Mouse (Mus musculus): ENCODE measurements at regions not wholly inside any gene's neighbourhood (a gene's known extent, or its start where the extent isn't known, plus 50 kb on each side); places are given as distances from the start of the nearest gene placed in this dataset.

DNA sequence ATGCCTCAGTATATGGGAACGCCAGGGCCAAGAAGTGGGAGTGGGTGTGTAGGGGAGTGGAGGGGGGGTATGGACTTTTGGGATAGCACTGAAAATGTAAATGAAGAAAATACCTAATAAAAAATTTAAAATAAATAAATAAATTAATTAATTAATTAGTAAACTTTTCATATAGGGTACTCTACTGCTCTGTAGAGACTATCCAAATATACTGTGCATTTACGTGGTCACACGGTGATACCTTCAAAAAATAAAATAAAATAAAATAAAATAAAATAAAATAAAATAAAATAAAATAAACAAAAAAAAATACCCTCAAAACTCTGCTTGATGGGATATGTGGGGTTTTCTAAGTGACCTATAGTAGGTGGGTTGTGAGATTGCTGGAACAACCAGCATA is 479.2 kb upstream of the Atp2b1 start:
- no peak for DNase-seq (ENCODE audit: low read depth, low spot score)

DNA sequence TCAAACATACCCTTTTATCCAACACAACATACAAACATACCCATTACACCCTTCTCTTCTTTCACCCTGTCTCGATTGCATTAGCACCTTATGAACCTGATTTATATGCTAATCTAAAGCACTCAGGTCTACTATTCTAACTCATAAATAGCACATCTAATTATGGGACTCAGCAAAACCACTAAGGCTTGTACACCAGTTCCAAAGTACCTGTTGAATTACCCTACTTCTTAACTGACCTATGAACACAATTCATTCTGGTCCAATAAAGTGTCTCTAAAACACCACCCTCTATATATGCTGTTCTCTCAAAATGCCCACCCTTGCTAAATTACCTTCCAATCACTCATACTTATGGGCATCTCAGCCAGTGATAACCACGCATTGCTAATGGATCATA is 452.7 kb upstream of the Atp2b1 start:
- no peak for DNase-seq (ENCODE audit: low read depth, low spot score)

DNA sequence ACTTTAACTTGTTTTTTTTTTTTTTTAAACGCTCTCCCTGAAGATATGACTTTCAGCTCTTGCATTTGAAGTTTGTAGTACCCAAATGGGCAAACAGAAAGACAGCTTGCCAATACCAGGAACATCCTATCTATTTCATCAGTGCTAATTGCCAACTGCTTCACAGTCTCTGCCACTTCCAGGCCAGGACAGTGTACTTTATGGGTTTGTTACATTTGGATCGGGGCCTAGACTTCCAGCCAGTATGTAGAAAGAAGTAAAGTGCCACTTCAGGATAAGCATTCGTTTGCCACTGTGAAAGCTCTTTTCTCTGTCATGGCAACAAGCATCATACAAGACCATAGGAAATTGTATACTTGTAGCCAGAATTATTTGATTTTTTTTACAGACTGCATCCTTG is 439.6 kb upstream of the Atp2b1 start:
- no peak for DNase-seq (ENCODE audit: low read depth, low spot score)

DNA sequence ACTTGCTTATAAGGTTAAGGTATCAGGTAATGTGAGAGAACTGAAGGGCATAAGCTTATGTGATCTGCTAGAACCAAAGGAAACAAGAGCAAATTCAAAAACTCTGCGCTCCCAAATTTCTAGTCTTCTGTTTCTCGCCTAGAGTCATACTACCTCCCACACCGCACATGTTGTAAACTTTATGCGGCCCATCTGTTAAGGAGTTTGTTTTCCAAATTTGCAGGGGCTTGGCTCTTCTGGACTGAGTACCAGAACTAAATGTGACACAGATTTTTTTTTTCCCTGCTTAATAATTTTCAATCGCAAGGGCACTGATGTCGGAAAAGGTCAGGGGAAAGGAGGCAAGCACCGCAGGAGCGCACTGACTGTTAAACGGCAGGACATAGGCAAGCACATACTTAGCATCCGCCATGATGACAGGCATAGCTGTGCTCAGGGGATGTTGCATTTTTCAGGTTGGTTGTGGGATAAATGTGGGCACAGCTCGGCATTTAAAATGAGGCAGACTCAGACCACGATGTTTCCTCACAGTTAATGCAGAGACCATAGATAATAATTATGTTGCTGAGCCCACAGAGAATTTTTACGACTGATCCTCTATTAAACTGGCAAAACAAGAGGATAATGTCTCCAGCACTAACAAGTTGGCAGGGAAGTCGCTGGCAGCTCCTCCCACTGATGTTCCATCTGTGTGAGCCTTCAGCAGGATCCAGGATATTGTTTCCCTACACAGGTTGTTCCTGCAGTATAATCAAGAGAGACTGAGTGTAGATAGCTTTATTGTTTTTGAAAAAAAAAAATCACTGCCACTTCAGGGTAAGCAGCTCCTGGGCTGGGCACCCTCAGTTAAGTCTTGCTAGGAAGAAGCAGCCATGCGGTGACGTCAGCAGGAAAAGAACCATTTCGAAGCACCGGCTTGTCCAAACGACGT is 428.2 kb upstream of the Atp2b1 start:
- DNase-seq (ENCODE audit: low read depth, low spot score) = no peak

DNA sequence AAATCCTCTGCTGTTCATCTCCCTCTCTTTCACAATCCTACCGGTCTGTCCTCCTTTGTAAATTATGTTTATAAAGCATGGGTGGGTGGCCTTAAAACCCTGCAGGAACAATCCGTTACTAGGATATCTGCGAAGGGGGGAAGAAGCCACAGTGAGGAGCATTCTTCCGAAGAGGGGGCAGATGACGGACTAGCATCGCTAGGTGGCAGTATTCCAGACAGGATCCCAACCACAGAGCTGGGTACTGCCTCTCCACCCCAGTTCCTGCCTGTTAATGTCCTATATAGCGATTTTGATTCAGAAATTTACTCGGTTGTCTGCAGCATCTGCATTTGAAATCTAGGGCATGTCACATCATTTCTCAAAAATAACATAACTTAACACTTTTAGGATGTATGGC is 419.9 kb upstream of the Atp2b1 start:
- peak; percentile 36 for DNase-seq (ENCODE audit: low read depth, low spot score)

DNA sequence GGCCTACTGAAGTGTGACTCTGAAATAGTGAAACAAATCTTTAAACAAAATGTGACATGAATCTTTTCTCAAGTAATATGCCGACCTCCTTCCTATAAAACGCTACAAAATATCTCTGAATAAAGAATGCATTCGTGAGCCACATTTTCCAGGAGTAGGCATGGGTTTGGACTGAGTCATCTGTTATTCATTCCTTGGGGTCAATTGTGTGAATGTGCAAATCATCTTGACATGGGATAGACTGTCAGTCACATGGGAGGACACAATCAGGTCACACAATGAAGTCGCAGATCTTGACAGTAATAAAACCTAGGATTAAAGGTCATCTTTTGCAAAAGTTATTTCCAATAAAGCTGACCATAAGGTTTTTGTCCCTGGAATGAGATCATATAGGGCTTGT is 418.0 kb upstream of the Atp2b1 start:
- no peak for DNase-seq (ENCODE audit: low read depth, low spot score)

DNA sequence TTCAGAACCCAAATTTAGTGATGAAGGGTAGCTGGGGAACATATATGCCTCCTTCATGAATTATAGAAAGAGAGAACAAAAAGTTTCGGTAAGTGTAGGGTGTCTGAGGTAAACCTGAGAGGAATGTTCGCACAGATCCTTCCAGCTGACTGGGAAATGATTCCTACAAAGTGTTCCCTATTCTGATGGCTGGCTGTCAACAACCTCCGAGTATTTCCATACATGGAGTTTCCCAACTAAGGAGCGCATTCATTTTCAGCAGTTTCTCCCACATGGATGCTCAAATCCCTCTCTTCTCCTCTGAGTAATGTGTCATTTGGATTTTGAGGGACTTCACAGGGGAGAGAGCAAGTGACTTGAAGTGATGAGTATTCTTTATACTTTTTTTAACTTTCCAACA is 413.9 kb upstream of the Atp2b1 start:
- no peak for DNase-seq (ENCODE audit: low read depth, low spot score)

DNA sequence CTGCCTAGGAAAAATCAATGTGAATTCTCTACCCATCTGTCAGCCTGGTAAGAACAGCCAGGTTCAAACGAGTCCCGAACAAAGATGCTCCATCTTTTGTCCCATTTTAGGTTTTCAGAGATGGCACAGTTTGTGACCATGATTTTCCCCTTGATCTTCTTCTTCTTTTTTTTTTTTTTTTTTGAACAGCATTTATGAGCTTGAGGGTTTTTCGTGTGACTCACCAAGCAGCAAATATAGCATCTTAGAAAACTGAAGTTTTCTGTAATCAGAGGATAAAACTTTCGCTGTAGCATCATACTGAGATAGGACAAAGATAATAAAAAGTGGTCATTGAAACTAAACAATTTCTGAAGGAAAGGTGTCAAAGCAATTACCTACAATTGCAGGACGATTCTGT is 412.6 kb upstream of the Atp2b1 start:
- no peak for DNase-seq (ENCODE audit: low read depth, low spot score)

DNA sequence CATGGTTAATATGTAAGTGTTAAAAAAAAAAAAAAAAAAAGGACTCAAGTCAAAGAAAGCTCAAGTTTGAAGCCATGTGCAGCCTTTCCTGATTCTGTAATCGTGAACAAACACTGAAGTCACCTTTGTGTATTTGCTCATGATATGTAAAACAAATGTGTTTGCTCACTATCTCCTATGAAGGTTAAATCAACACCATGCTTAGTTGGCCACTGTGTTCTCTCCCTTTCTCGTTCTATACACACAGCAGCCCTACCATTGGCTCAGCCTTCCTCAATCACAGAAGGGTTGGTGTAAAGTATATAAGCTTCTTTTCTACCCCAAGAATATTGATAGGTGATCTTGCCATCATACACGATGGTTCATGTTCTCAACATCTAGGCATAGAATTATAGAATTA is 409.7 kb upstream of the Atp2b1 start:
- DNase-seq (ENCODE audit: low read depth, low spot score) = no peak

DNA sequence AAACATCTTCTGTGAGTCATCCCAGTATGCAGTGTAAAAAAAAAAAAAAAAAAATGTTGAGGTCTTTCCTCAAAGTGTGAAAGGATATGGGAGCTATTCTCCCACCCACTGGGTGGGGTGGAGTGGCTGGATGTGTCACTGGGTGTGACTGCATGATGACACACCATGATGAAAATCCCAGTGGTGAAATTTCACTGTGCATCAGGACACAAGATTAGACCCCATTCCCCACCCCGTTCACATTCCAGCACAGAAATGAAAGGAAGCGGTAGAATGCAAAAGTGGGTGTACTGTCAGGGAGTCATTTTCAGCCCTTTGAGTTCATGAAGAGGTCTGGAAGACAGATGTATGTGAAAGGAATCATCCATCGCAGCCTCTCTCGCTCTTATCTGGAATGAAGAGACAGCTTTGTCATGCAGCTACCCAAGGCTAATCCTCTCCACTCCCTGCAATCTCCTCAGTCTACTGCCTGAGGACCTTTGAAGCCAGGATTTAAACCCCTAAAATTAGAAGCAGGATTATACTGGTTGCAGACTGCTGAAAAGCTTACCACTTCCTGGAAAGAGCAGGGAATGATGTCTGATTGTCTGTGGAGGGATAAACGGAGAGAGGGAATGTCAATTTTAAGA is 405.6 kb upstream of the Atp2b1 start:
- peak; percentile 14 for DNase-seq (ENCODE audit: low read depth, low spot score)

DNA sequence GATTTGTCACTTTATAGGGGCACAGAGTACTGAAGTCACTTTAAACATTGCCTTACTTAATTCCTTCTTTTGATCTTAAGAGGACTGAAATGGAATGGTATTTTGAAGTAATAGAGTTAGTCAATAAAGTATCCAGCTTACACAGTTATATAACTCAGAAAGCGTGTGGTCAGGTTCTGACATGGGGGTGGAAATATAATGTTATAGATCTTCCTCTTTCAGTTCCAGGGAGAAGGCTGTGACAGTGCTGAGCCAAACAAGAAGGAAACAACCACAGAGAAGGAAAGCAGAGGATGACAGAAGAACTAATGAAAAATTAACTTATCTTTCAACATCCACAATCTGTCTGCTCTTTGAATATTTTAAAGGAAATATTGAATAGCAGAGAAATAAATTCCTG is 399.4 kb upstream of the Atp2b1 start:
- no peak for DNase-seq (ENCODE audit: low read depth, low spot score)

DNA sequence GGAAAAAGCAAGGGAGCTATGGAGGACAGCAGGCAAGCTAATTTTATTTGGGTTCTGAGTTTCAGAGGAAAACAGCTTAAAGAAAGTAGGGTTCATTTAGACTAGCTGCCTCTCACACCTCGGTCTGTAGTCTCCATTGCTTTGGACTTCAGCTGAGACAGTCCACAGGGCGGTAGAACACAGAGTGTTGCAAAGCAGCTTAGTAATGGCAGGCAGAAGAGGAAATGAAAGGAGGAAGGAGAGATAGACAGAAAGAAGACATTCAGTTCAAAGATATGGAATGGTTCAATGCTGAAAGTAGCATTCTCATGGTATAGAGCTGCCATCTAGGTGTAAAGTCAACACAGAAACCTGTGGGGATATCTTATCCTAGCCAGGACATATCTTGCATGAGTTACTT is 396.6 kb upstream of the Atp2b1 start:
- no peak for DNase-seq (ENCODE audit: low read depth, low spot score)

DNA sequence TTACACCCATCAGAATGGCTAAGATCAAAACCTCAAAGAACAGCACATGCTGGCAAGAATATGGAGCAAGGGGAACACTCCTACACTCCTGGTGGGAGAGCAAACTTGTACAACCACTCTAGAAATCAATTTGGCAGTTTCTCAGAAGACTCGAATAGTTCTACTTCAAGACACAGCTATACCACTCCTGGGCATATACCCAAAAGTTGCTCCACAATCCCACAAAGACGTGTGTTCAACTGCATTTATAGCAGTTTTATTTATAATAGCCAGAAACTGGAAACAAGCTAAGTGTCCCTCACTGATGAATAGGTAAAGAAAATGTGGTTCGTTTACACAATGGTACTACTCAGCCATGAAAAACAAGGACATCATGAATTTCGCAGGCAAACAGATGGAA is 384.6 kb upstream of the Atp2b1 start:
- no peak for DNase-seq (ENCODE audit: low read depth, low spot score)

DNA sequence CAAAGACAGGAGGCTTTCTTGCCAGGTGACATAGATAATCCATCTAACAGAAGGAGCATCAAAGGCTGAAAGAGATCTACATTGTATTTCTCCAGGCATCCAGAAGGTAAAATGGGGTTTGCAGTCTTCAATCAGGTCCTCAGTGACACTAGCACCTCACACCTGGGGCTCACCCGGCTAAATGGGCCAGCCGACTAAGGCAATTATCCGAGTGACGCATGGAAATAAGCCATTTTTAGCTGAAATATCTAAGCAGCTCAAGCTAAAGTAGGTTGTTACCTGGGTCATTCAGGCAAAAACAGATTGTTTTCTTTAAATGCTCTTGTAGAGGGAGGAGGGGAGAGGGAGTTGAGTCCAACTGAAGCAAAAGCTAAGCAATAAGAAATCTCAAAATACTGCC is 382.8 kb upstream of the Atp2b1 start:
- no peak for DNase-seq (ENCODE audit: low read depth, low spot score)

DNA sequence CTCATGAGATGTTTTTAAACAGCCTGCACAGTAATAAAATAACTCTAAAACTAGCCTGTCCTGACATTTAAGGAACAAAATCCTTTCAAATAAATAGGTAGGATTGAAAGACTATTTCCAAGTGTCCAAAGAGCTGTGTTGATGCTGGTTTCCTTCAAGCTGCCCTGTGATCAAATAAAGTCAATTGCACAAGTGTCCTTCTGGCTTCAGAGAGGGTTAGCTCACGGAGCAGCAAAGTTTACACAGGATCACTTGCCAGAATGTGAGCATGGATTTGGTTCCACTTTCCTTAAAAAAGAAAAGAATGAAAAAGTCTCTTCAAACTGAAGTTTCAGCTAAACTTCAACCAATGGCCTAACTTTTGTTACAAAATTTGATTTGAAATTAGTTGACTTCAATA is 375.5 kb upstream of the Atp2b1 start:
- DNase-seq (ENCODE audit: low read depth, low spot score) = no peak

DNA sequence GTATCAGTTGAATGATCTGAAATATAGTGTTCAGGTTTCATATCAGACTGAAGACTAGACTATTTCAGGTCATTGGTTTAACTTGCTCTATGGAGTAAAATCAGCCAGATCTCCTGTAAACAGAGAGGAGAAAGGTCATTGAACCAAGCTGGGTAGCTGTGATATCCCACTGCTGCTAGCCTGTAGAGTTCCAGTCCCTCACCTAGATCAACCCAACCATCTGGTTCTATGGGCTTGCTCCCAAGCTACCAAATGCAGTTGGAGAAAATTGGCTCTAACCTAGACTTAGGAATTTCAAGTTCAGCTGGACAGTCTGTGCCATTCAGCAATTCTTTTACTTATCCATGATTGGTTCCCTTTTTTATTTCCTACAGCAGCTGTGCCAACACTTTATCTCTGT is 373.1 kb upstream of the Atp2b1 start:
- no peak for DNase-seq (ENCODE audit: low read depth, low spot score)

DNA sequence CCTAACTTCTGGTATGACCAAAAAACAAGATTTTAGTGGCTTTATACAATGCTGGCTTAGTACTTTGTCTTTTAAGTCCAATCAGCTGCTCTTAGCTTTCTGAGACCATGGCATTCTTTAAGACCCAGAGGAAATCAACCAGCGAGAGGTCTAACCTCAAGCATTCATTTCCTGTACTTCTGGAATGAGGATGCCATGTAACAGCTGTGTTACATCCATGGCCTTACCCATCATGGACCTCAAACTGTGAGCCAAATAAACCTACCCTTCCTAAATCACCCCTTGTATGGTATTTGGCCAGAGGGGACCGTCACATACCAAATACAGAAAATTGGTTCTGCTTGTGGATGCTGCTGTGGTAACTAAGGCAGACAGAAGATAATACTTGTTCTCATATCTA is 372.1 kb upstream of the Atp2b1 start:
- DNase-seq (ENCODE audit: low read depth, low spot score) = no peak

DNA sequence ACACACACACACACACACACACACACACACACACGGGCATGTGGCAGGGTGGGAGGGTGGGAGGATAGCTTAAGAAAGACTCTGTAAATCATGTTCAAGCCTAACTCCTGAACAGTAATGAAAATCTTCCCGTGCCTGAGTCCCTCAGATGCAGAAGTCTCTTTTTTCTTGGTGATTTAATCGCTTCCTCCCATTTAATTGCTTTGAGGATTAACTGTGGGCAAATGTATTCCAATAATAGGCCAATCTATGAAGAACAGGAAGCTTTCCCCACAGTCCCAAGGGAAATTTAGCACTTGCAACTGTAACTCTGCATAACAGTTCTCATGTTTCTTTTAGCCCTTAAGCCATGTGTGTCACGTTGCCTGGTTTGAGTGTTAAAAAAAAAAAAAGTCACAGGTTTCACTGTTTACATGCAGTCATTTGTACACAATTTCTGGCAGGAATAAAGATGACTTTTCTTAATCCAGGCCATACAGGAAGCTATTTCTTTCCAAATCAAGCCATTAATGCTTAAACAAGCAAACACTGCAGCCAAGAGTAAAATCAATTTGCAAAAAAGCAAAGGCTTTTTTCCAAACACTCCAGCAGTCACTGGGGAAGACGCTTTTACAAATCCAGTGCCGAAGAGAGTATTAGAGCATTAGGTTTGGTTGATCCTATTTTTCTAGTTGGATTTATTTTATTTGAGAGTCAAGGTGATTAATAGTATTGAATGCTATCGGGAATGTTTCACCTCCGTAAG is 370.8 kb upstream of the Atp2b1 start:
- DNase-seq (ENCODE audit: low read depth, low spot score) = no peak

DNA sequence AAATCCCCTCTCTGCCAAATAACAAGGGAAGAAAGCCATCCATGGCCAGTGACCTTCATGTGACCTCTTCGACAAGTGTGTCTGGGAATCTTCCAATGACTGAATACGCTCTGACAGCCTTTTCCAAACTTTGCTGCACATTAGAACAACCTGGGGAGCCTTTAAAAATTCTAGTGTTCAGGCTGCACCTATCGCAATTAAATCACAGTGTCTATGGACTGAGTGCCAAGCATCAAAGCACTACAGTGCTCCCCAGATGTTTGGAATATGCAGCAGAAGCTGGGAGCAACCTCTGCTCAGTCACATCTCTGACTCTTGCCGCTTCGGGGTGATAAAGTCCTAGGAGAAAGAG is 370.2 kb upstream of the Atp2b1 start:
- DNase-seq (ENCODE audit: low read depth, low spot score) = peak; percentile 17

DNA sequence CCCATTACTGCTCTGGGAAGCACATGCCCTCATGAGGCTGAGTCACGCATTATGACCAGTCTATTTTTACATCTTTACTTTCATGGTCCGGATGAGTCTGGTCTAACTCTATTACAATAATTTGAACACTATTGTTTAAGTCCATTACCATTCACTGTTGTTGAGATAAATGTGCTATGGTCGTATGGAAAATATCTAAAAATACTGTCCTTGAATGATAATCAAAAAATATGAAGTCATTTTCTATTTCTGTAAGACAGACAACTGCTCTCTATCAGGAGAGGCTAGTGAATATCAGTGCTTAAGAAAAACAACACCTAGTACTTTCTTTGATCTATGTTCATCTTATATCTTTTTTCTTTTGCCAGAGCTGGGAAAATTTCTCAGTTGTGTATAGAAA is 359.6 kb upstream of the Atp2b1 start:
- DNase-seq (ENCODE audit: low read depth, low spot score) = no peak

DNA sequence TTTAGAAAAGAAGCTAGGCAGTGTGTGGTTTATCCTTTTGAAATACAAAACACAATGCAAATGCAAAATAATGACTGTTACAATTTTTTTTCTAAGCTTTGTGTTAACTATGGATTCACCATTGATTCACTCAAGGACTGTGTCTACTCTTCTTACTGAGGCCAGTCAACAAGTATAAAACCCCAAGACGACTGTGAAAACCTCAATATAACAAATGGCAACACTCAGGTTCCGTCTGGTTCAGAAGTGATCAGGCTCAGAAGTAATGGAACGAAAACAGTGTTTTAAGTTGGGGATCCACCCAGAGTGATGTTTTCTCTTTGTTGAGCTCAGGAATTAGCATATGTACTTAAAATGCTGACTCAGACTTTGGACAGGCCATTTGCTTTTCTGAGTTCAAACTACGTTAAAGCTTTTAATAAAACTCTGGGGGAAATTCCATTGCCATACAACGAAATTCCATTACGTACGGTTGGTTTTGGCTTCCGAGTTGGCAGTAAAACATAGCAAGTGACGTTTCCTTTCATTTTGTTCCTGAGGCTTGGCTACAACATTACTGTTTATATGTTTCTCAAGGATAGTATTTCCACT is 356.6 kb upstream of the Atp2b1 start:
- no peak for DNase-seq (ENCODE audit: low read depth, low spot score)

DNA sequence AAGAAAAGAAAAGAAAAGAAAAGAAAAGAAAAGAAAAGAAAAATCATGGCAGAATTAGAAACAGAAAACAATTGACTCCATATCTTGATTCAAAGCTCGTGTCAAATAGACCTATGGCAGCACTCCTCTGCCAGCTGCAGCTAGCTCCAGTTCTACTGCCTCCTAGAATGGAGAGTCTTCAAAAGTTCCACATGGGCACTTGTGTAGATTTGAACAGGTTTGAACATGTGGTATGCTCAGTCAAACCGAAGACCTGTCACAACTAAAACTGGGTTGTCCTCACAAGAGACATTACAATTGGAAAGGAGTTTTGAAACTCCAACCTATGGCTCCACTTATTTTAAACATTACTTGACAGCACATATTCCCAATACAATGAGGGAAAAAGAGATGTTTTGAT is 355.6 kb upstream of the Atp2b1 start:
- DNase-seq (ENCODE audit: low read depth, low spot score) = no peak

Data from embryo, embryonic 11.5 days (tissue).